Mouse (Mus musculus): ENCODE measurements around the gene Nrk.

The Nrk gene

GRCm38 (mm10) chrX:138914041-138914776 lies at the start of gene Nrk:
Gene Nrk, plus strand, starts transcription at chrX:138914430.
- ATAC-seq (ENCODE audit: insufficient number of reproducible peaks, low FRiP score, low TSS enrichment): no peak

- no peak for ATAC-seq (ENCODE audit: insufficient number of reproducible peaks, low FRiP score, low TSS enrichment)
These were observed 864 bp upstream of the Nrk start for GRCm38 (mm10) chrX:138913366-138913765.

GRCm38 (mm10) chrX:138914777-138915114 lies 516 bp downstream of the Nrk start:
- ATAC-seq (ENCODE audit: insufficient number of reproducible peaks, low FRiP score, low TSS enrichment): no peak

DNA sequence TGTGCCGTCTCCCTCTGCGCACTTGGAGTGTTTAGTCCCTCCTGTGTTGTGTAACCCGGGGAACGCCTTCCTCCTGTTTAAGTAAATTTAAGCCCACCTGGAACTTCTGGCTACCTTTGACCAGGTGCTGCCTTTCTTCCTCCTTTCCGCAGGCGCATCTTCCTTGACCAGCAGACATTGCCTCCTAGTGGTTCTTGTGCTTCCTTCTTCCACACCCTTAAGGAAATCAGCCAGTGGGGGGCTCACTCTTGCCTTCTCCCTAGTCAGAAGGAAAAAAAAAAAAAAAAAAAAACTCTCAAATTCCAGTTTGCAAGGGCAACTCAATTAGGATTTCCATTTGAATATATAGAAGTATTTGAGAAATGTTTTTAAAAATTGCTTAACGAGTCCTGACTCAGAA lies 4.8 kb downstream of the Nrk start:
- no peak for ATAC-seq (ENCODE audit: insufficient number of reproducible peaks, low FRiP score, low TSS enrichment)

- no peak for ATAC-seq (ENCODE audit: insufficient number of reproducible peaks, low FRiP score, low TSS enrichment)
These were observed 29.7 kb downstream of the Nrk start for GRCm38 (mm10) chrX:138943905-138944304.

DNA sequence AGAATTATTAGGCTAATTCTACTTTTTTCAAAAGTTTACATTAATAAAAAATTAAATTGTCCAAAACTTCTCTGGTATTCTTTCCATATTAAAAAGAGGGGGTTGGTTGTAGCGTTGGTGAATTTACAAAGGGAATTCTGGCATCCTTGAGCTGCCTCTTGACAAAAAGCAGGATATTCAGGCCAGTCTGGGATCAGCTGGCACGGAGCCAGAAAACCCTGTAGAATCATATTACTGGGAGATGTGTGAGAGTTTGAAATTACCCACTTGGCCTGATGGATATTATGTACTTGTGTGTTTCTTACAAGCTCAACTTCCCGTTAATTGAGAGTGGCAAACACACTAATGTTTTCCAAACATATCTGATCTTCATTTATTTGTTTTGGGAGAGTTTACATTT lies 46.5 kb downstream of the Nrk start:
- no peak for ATAC-seq (ENCODE audit: insufficient number of reproducible peaks, low FRiP score, low TSS enrichment)

GRCm38 (mm10) chrX:138978501-138978900 lies 64.3 kb downstream of the Nrk start:
- ATAC-seq (ENCODE audit: insufficient number of reproducible peaks, low FRiP score, low TSS enrichment): no peak

GRCm38 (mm10) chrX:138979249-138979648 lies 65.0 kb downstream of the Nrk start:
- no peak for ATAC-seq (ENCODE audit: insufficient number of reproducible peaks, low FRiP score, low TSS enrichment)

GRCm38 (mm10) chrX:139014524-139014923 lies 100.3 kb downstream of the Nrk start:
- ATAC-seq (ENCODE audit: insufficient number of reproducible peaks, low FRiP score, low TSS enrichment): no peak

- no peak for ATAC-seq (ENCODE audit: insufficient number of reproducible peaks, low FRiP score, low TSS enrichment)
These were observed 102.3 kb downstream of the Nrk start for GRCm38 (mm10) chrX:139016540-139016939.

DNA sequence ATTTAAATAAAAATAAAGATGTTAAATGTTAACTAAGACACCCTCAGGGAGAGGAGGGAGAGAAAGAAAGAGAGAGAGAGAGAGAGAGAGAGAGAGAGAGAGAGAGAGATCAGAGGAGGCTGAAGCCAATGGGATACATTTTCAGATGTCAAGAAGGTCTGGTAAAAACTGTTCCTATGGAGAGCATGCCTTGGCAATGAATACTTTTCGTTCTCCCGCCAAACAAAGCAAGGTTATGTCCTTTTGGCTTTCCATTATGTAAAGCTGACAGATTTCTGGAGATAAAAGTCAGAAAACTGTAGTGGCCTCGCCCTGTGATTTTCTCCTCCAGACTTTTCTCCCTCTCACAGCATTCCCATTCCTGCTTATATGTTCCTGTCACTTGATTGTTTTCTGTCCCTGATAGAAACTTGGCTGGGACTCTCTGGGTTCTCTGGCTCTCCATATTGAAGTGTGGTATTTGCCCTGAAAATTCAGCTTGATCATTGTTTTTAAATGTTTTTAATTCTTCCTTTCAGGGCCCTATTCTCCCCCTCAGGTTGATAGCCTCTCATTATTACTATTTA lies 112.4 kb downstream of the Nrk start:
- ATAC-seq (ENCODE audit: insufficient number of reproducible peaks, low FRiP score, low TSS enrichment): no peak

DNA sequence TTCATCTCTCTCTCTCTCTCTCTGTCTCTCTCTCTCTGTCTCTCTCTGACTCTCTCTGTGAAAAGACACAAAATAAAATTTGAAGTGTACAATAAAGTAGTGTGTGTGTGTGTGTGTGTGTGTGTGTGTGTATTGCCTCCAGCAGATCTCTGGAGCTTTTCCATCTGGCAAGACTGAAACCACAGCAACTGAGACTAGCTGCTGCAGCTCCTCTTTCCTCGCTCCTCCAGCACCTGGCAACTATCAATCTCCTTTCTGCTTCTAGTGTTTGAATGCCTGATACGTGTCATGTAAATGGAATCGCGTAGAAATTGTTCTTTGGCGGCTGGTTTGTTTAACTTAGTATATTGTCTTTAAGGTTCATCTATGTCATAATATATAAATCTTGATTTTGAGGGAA lies 113.1 kb downstream of the Nrk start:
- no peak for ATAC-seq (ENCODE audit: insufficient number of reproducible peaks, low FRiP score, low TSS enrichment)

DNA sequence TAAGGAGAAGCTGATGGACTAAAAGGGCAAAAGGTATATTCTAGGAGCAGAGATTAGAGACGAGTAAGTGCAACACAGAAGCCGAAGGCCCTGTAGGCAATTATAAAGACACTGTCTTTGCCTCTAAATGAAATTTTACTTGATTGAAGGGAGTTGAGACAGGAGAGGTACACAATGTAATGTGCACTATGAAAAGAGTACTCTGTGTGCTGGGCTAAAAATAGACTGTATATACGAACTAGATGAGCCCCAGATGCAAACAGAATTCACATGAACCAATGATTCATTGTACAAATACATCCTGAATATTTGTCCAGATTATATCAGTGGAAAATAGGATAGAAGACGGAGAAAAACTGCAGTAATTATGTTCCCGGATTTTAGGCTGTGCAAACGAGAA lies 113.7 kb downstream of the Nrk start:
- ATAC-seq (ENCODE audit: insufficient number of reproducible peaks, low FRiP score, low TSS enrichment): no peak

- no peak for ATAC-seq (ENCODE audit: insufficient number of reproducible peaks, low FRiP score, low TSS enrichment)
These were observed 123.4 kb downstream of the Nrk start for GRCm38 (mm10) chrX:139037666-139038065.

DNA sequence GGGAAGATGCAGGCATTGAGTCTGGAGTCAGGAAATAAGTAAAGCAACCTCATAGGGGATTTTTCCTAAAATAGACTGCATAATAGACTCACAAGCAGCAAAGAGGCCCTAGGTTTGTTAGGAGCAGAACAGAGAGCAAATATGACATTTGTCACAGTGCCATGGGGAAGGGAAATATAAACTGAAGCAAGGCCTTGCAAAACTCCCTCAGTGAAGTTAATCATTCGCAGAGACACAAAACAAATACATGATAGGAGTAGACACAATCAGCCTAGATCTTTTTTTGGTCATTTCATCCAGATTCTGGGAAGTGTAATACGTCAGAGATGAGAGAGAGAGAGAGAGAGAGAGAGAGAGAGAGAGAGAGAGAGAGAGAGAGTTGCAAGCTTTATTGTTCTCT lies 125.1 kb downstream of the Nrk start:
- ATAC-seq (ENCODE audit: insufficient number of reproducible peaks, low FRiP score, low TSS enrichment): no peak

GRCm38 (mm10) chrX:139041148-139041547 lies 126.9 kb downstream of the Nrk start:
- ATAC-seq (ENCODE audit: insufficient number of reproducible peaks, low FRiP score, low TSS enrichment): no peak

- no peak for ATAC-seq (ENCODE audit: insufficient number of reproducible peaks, low FRiP score, low TSS enrichment)
These were observed 137.7 kb downstream of the Nrk start for GRCm38 (mm10) chrX:139051976-139052375.

GRCm38 (mm10) chrX:139053149-139053548 lies 138.9 kb downstream of the Nrk start:
- no peak for ATAC-seq (ENCODE audit: insufficient number of reproducible peaks, low FRiP score, low TSS enrichment)
